Mouse (Mus musculus): ENCODE results near the gene Otof. TPM values are rescaled to one million over a fixed set of nuclear protein-coding genes. Genes with fewer than 3 reads are reported as not detected.

Gene Otof
- 1 to 10 TPM; 3.9 to 4.0 TPM for total RNA-seq (2021)

DNA sequence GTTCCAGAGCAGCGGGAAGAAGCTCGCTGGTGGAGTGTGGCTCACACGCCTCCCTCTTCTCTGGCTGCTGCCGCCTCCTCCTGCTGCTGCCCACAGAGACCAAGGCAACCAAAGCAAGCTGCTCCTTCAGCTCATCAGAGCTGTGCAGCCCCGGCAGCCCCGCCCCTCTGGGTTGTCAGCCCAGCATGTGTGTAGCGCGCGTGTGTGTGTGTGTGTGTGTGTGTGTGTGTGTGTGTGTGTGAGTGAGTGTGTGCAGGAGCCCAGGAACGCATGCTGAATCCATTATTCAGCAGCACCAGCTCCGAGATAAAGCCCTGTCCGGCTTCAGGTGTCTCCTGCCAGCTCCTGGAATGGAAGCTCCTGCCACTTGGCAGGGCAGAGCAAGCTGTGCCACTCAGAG is at the start of gene Otof:
TSS of gene Otof (minus strand) at position 112 of the 400 bp plus-strand sequence.
- DNase-seq (ENCODE audit: extremely low spot score in 1 of 2, low spot score in 1 of 2), result peak; percentile 40 to 46

- no peak for DNase-seq (ENCODE audit: extremely low spot score in 1 of 2, low spot score in 1 of 2)
Observed at GRCm38 (mm10) chr5:30497299-30497698, 35.6 kb upstream of the Otof start.

- DNase-seq (ENCODE audit: extremely low spot score in 1 of 2, low spot score in 1 of 2), result no peak
Observed at GRCm38 (mm10) chr5:30496821-30497220, 35.1 kb upstream of the Otof start.

DNA sequence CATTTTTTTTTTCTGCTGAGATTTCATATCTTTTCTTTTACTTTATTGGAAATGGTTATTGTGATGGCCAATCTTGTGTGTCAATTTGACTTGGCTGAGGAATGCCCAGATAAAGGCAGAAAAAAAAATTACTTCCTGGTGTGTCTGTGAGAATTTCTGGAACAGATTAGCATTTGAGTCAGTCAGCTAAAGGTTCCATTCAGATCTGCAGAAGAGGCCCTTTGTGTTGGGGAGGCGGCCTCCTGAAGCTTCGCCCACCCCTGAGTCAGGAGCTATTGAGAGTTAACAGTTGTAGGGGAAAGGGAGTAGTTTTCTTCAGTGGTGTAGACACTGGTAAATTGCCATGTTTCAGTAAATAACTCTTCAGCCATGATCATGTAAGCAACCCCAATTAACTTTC is 33.6 kb upstream of the Otof start:
- DNase-seq (ENCODE audit: extremely low spot score in 1 of 2, low spot score in 1 of 2), result no peak

GRCm38 (mm10) chr5:30494606-30495005 is 32.9 kb upstream of the Otof start:
- DNase-seq (ENCODE audit: extremely low spot score in 1 of 2, low spot score in 1 of 2), result no peak

DNA sequence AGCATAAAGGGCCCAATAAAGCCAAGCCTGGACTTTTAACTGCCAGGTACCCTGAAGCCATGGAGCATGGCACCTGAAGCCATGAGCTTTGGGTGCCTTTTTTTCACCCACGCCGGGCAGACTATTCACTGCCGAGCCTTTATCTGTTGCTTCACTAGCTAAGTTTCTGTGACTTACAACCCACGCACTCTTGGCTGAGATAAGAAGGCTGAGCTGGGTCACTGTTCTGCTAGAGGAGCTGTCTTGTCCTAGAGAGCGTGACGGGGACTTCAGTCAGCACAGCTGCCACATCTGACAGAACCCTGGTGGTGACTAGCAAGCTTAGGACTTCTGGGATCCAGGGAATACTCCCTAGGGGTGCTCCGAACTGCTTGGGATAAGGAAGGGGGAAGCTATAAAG is 32.0 kb upstream of the Otof start:
- DNase-seq (ENCODE audit: extremely low spot score in 1 of 2, low spot score in 1 of 2), result no peak

DNA sequence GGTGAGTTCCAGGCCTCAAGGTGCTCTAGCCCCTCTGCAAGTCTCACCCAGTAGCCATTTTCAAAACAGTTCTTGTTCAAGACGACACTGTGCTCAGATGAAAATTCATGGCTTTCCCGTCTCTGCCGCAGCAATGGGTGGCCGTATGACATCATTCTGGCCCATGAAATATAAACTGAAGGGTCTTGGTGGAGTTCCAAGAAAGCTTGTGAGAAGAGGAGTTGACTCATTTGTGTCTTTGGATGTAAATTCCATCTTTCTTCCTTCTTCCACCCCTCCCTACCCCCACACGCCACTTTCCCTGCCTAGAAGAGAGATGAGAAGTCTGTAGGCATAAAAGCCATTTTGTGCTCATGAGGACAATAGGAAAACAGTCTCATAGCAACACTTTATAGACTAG is 29.1 kb upstream of the Otof start:
- DNase-seq (ENCODE audit: extremely low spot score in 1 of 2, low spot score in 1 of 2), result no peak

DNA sequence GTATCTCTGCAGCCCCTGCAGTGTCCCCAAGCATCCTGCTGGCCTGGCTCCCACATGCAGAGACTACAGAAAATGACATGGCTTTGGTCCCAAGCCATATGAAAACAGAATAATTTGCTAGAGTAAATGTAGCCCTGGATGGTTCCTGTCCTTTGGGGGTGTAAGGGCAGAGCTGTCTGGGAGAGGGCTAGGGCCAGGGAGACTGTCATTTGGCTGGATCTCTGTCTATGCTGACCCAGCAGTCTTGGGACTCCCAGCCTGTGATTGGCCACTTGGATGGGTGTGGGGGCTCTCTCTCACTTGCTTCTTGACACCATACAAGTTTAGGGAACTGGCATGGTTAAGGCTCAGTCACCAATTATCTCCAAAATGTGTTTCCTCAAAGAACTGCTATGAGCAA is 28.5 kb upstream of the Otof start:
- DNase-seq (ENCODE audit: extremely low spot score in 1 of 2, low spot score in 1 of 2), result no peak

DNA sequence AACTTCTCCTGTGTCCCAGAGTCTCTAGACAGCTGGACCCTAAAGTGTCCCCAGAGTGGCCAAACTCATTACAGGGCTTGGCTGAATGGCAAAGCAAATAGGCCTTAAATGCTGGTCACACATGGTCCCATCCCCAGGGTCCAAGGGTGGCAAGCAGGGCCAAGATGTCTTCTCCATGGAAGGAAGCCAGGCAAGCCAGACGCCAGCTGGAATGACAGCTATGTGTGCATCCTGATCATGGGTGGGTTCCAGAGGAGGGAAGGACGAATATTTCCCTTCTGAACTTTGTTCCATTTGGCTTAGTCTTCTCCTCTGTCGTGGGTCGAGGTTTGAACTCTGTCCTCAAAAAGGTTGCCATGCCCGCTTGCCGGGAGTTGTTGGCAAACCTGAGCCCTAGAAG is 23.4 kb upstream of the Otof start:
- no peak for DNase-seq (ENCODE audit: extremely low spot score in 1 of 2, low spot score in 1 of 2)

DNA sequence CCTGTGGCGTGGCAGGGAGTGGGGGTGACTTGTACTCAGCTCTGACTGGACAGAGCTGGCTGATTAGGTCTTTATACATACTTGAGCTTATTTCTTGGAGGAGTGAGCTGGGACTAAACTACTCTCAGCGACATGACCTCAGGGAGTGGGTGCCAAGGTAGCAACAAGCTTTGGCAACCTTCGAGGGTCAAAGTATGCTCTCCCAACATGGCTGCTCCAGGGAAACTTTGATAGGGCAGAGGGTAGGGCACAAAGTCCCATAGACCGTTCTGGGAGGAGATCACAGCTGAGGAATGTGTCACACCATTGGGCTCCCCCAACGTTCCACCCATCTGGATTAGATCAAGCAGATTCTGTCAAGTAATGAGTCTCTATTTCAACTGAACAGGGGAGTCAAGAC is 22.9 kb upstream of the Otof start:
- no peak for DNase-seq (ENCODE audit: extremely low spot score in 1 of 2, low spot score in 1 of 2)

DNA sequence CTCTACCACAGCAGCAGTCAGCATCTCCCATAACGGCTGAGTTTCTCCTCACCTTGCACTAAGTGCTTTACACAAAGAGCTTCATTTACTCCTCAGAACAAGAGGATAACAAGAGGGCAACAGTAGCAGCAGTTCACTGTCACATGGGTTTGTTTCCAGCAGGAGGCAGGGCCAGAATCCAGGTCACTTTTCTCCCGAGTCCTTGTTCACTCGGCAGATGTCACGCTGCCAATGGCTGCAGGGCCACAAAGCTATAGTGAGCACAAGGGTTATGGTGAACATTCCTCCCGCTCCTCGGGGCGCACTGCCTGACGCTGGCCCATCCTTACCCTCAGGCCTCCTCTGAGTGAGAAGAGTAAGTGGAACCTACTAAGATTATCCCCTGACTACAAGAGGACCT is 21.8 kb upstream of the Otof start:
- no peak for DNase-seq (ENCODE audit: extremely low spot score in 1 of 2, low spot score in 1 of 2)

- peak; percentile 56 to 77 for DNase-seq (ENCODE audit: extremely low spot score in 1 of 2, low spot score in 1 of 2)
Observed at GRCm38 (mm10) chr5:30482319-30482718, 20.6 kb upstream of the Otof start.

DNA sequence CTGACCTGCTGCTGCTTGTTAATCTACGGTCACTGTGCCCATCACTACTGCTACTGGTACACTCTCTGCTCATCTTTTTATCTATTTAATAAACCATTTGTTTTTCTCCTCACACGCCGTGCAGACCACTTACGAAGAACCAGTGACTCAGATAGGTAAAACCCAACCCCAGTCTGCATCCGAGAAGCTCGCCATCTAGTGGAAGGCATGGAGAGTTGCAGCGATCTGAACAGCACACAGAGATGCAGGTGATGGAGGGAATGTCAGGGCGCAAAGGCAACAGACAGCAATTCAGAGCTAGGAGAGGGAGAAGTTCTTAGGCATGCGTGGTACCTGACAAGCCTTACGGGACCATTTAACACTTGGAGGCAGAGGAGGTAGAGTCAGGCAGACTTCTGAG is 14.8 kb upstream of the Otof start:
- peak in 1 of 2 experiments; percentile 37 for DNase-seq (ENCODE audit: extremely low spot score in 1 of 2, low spot score in 1 of 2)

- DNase-seq (ENCODE audit: extremely low spot score in 1 of 2, low spot score in 1 of 2), result no peak
Observed at GRCm38 (mm10) chr5:30472148-30472547, 10.4 kb upstream of the Otof start.

DNA sequence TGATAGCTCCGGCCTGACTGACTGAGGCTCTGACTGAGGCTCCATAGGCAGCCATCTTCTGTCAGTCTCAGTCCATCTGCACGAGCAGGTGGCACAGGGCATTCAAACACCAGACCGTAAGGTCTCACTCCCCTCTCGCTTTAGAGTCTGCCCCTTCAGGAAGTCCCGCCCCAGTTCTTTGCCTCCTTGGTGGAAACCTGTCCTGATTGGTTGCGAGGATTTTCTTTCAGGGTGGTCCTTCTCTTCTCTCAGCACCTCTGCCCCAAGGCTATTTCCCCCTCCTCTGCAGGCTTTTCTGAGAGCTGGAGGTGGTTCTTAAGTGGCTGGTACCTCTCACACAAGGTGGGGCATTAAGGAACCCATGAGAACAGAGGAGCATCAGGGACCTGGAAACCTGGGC is 8.7 kb upstream of the Otof start:
- DNase-seq (ENCODE audit: extremely low spot score in 1 of 2, low spot score in 1 of 2), result no peak

DNA sequence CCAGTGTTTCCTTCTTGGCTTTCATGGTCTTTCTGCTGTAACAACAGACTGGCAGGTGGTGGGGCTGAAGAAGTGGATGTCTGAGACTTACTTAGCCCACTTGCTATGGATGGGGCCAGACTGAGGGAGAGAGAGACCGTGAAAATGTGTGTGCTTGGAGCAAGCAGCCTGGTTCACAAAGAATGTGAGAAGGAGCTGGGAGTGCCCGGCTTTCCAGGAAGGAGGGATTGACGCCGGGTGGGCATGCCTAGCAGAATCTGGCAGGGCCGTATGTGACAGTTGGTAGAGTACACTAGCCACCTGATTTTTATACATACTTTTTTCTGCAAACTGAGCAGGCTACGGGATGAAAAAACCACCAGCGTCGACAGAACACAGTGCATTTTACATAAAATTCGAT is 4.6 kb upstream of the Otof start:
- no peak for DNase-seq (ENCODE audit: extremely low spot score in 1 of 2, low spot score in 1 of 2)

DNA sequence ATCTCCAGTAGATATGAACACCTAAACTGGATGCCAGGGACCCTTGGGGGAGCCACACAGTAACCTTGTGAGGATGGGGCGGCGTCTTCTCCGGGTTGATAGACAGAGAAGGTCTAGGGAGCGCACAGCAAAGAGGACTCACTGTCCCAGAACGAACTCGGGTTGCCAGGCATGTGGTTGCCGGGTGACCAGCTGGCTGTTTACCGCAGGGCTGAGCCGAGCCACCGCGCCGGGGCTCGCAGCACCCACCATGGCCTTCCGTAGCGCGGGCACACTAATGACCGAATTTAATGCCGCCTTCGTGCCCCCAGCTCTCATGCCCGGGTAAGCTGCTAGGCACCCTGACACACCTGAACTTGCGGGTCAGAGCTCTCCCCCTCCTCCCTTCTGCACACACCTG is 4.1 kb upstream of the Otof start, which contains the start of gene 1700001C02Rik:
TSS of gene 1700001C02Rik (plus strand) at position 187 of the 400 bp plus-strand sequence.
- no peak for DNase-seq (ENCODE audit: extremely low spot score in 1 of 2, low spot score in 1 of 2)

- DNase-seq (ENCODE audit: extremely low spot score in 1 of 2, low spot score in 1 of 2), result no peak
Observed at GRCm38 (mm10) chr5:30460155-30460554, 1.6 kb downstream of the Otof start.

- DNase-seq (ENCODE audit: extremely low spot score in 1 of 2, low spot score in 1 of 2), result peak in 1 of 2 experiments; percentile 48
Observed at GRCm38 (mm10) chr5:30456056-30456455, 5.7 kb downstream of the Otof start.

DNA sequence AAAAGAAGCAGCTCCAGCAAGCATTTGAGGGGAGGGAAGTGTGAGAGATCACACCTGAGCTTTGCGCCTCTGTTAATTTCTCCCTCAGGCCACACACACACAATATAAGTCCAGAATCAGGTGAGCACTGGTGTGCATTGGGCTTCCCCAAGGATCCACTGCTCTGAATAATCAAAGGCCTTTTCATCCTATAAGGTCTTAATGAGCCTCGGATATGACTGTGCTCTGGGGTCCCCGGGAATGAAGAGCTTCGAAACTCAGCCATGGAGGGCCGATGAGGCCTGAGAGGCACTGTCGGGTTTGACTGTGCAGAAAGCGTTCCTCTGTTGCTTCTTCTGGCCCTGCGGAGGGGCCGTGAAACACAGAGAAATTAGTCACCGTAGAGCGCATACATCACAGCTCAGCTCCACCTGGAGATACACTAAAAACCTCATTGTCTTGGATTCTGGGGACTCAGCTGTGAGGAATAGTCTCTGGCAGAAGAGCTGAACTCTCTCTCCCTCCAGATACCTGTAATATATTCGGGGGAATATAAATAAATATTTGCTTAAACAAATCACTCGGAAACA is 17.3 kb downstream of the Otof start:
- DNase-seq (ENCODE audit: extremely low spot score in 1 of 2, low spot score in 1 of 2), result no peak

GRCm38 (mm10) chr5:30442196-30442595 is 19.5 kb downstream of the Otof start:
- no peak for DNase-seq (ENCODE audit: extremely low spot score in 1 of 2, low spot score in 1 of 2)

DNA sequence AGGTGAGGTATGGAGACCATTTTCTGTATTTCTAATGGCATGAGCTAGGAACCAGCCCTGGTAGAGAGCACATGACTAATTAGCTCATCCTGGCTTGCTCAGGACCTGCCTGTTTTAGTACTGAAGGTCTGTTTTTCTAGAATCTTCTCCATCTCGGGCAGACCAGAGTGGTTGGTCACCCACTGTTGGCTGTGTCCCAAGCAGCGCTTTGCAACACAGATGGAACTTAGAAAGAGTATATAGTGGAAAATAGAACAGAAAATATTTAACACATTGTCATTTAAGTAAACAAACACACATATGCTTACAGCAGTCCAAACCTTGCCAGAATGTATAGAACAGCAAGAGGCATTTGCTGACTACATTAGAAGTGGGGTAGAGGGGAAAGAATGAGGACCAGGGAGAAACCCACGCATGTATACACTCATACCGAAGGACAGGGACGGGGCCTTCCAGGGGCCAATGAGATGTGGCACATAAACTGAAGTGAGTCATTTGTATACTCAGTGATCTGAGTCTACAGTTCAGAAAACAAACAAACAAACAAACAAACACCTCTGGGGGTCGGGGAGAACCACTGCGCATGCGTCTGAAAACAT is 21.3 kb downstream of the Otof start:
- DNase-seq (ENCODE audit: extremely low spot score in 1 of 2, low spot score in 1 of 2), result no peak

GRCm38 (mm10) chr5:30438931-30439330 is 22.8 kb downstream of the Otof start:
- DNase-seq (ENCODE audit: extremely low spot score in 1 of 2, low spot score in 1 of 2), result no peak
